In the genomic region with DNA sequence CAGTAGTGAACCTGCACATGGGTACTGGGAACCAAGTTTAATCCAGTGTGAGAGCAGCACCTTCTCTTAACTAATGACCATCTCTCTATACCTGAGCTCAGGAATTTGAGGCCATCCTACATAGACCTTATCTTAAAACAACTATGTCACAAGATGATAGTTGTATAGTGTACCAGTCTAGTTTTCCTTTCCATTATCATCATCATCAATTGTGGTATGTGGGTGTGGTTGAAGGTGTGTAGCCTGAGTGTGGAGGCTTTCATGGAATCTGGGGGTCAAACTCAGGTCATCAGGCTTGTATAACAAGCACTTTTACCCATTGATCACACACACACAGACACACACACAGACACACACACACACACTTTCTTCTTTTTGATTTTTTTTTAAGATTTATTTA, we compare ENCODE assay signal across 26 mouse cellular contexts. TPM values are rescaled to one million over a fixed set of nuclear protein-coding genes. Genes with fewer than 3 reads are reported as not detected.
DNase-seq lines count a peak whose midpoint lies in the region; ATAC-seq and TF ChIP-seq lines count a peak whose summit lies in the region.
"Had no signal": no experiment of that assay in that cellular context is flagged by ENCODE, and none has a peak within 500 bp of the region (broad histone marks: within the 10 kb centered on the region; RNA-seq: fewer than 3 reads in every experiment).

No protein-coding gene starts in this region.

- no peak overlapping the region for H3K27ac ChIP-seq in stomach, embryonic 14.5 days (ENCODE audit: low read length)
- H3K27ac ChIP-seq in stomach, postnatal 0 days (replicated peaks), result no peak overlapping the region
- peak overlapping the region; percentile 71; the same call in 1 of the 2 replicates for H3K27ac ChIP-seq in ES-E14 (ENCODE audit: insufficient read depth, low read depth, low read length, poor library complexity, severe bottlenecking)
- H3K27ac ChIP-seq in intestine, embryonic 15.5 days, result no peak overlapping the region
- no peak overlapping the region for H3K27ac ChIP-seq in stomach, embryonic 16.5 days (ENCODE audit: low read length)
- H3K27ac ChIP-seq: embryonic facial prominence, embryonic 12.5 days; embryonic facial prominence, embryonic 15.5 days; forebrain, embryonic 12.5 days; forebrain, embryonic 15.5 days; heart, embryonic 15.5 days; hindbrain, embryonic 10.5 days; hindbrain, embryonic 13.5 days had no signal

- H3K9ac ChIP-seq in stomach, embryonic 14.5 days (replicated peaks; ENCODE audit: low read depth, low read length), result no peak overlapping the region
- H3K9ac ChIP-seq in stomach, postnatal 0 days (ENCODE audit: low read length), result no peak overlapping the region
- H3K9ac ChIP-seq in ES-E14 (ENCODE audit: insufficient read depth, low read depth, low read length, poor library complexity, severe bottlenecking), result no peak overlapping the region
- no peak overlapping the region for H3K9ac ChIP-seq in intestine, embryonic 15.5 days
- no peak overlapping the region for H3K9ac ChIP-seq in stomach, embryonic 16.5 days (ENCODE audit: low read length)
- H3K9ac ChIP-seq: embryonic facial prominence, embryonic 12.5 days; embryonic facial prominence, embryonic 15.5 days; forebrain, embryonic 12.5 days; forebrain, embryonic 15.5 days; heart, embryonic 12.5 days; heart, embryonic 15.5 days; hindbrain, embryonic 13.5 days had no signal

- TF ChIP-seq EP300 in stomach, postnatal 0 days (optimal IDR thresholded peaks at IDR 0.05), result no peak

- no peaks in the 10 kb centered on the region for H3K27me3 ChIP-seq in stomach, embryonic 14.5 days (ENCODE audit: control insufficient read depth, insufficient read depth, low read length)
- H3K27me3 ChIP-seq in stomach, postnatal 0 days (ENCODE audit: control insufficient read depth, insufficient read depth, low read length), result no peaks in the 10 kb centered on the region
- no peaks in the 10 kb centered on the region for H3K27me3 ChIP-seq in intestine, embryonic 15.5 days (replicated peaks)
- no peaks in the 10 kb centered on the region for H3K27me3 ChIP-seq in stomach, embryonic 16.5 days (ENCODE audit: control insufficient read depth, insufficient read depth, low read length)
- H3K27me3 ChIP-seq: embryonic facial prominence, embryonic 12.5 days; embryonic facial prominence, embryonic 15.5 days; forebrain, embryonic 12.5 days; forebrain, embryonic 15.5 days; heart, embryonic 15.5 days; hindbrain, embryonic 13.5 days had no signal

- 0 out of 2 replicates have a peak, but pooled peaks cover 3% of the 10 kb centered on the region for H3K4me1 ChIP-seq in stomach, embryonic 14.5 days (ENCODE audit: control insufficient read depth, insufficient read depth, low read length)
- no peaks in the 10 kb centered on the region for H3K4me1 ChIP-seq in stomach, postnatal 0 days (replicated peaks; ENCODE audit: control insufficient read depth, insufficient read depth)
- peaks cover 5 to 8% of the 10 kb centered on the region in 2 experiments for H3K4me1 ChIP-seq in ES-E14 (ENCODE audit: control insufficient read depth in 2 of 2, insufficient read depth in 2 of 2, low read length in 2 of 2, poor library complexity in 1 of 2)
- H3K4me1 ChIP-seq in intestine, embryonic 15.5 days (replicated peaks), result no peaks in the 10 kb centered on the region
- H3K4me1 ChIP-seq in stomach, embryonic 16.5 days (ENCODE audit: control insufficient read depth, insufficient read depth, low read length), result no peaks in the 10 kb centered on the region
- H3K4me1 ChIP-seq: embryonic facial prominence, embryonic 12.5 days; embryonic facial prominence, embryonic 15.5 days; forebrain, embryonic 12.5 days; forebrain, embryonic 15.5 days; heart, embryonic 15.5 days; hindbrain, embryonic 10.5 days; hindbrain, embryonic 13.5 days had no signal

- intact Hi-C loops in gastrocnemius, postnatal 14 days (cut with DNase I; ENCODE audit: low total_unique reads), result no loop called here

- peak; percentile 42; the same call in 1 of the 2 replicates for ATAC-seq in stomach, embryonic 14.5 days (ENCODE audit: insufficient number of reproducible peaks, insufficient read depth, low FRiP score, low read depth)
- no peak for ATAC-seq in stomach, postnatal 0 days (ENCODE audit: low FRiP score, low TSS enrichment)
- peak; percentile 69 for ATAC-seq in intestine, embryonic 15.5 days
- peak; percentile 29; the same call in 1 of the 2 replicates for ATAC-seq in stomach, embryonic 16.5 days (ENCODE audit: insufficient read depth, low FRiP score)
- no peak for ATAC-seq in inflammation-experienced regulatory T-cells, adult 6 months
- ATAC-seq: CD4-positive, CD25-positive, alpha-beta regulatory T cell, adult 4 months; forebrain, embryonic 15.5 days; hindbrain, embryonic 16.5 days had no signal

- in situ Hi-C loops in ES-E14 (cut with MboI; ENCODE audit: low sequenced_read_pairs in 2 of 2, unreplicated experiment in 2 of 2), result no loop called here

- DNase-seq in stomach, postnatal 0 days (ENCODE audit: low spot score), result no peak
- DNase-seq in ES-E14 (ENCODE audit: low read depth, low spot score), result no peak
- DNase-seq in testis, postnatal 14 days (ENCODE audit: low spot score), result no peak
- DNase-seq in gastrocnemius, postnatal 14 days, result no peak
- DNase-seq: adrenal gland, postnatal 10 days; adrenal gland, postnatal 36 days; cerebellum, adult 18-20 months; cerebellum, adult 9-10 months; cerebellum, postnatal 14 days; gastrocnemius, postnatal 36 days; heart, postnatal 10 days; heart, postnatal 36 days had no signal

- H3K36me3 ChIP-seq in stomach, embryonic 14.5 days (ENCODE audit: control insufficient read depth, insufficient read depth, low read length), result no peaks in the 10 kb centered on the region
- H3K36me3 ChIP-seq in stomach, postnatal 0 days (ENCODE audit: control insufficient read depth, insufficient read depth, low read length), result no peaks in the 10 kb centered on the region
- H3K36me3 ChIP-seq in ES-E14 (ENCODE audit: control insufficient read depth, insufficient read depth, low read length, poor library complexity, severe bottlenecking), result no peaks in the 10 kb centered on the region
- H3K36me3 ChIP-seq in intestine, embryonic 15.5 days, result no peaks in the 10 kb centered on the region
- no peaks in the 10 kb centered on the region for H3K36me3 ChIP-seq in stomach, embryonic 16.5 days (ENCODE audit: control insufficient read depth, insufficient read depth, low read length)
- H3K36me3 ChIP-seq: embryonic facial prominence, embryonic 12.5 days; embryonic facial prominence, embryonic 15.5 days; forebrain, embryonic 12.5 days; forebrain, embryonic 15.5 days; heart, embryonic 12.5 days; heart, embryonic 15.5 days; hindbrain, embryonic 10.5 days; hindbrain, embryonic 13.5 days had no signal

- no peak overlapping the region for H3K4me3 ChIP-seq in stomach, embryonic 14.5 days (ENCODE audit: low read depth, low read length)
- H3K4me3 ChIP-seq in stomach, postnatal 0 days (ENCODE audit: low read depth, low read length), result no peak overlapping the region
- no peak overlapping the region for H3K4me3 ChIP-seq in ES-E14 (ENCODE audit: insufficient read depth in 1 of 2, low read depth in 1 of 2, low read length in 2 of 2, poor library complexity in 1 of 2, severe bottlenecking in 1 of 2)
- H3K4me3 ChIP-seq in intestine, embryonic 15.5 days (replicated peaks), result no peak overlapping the region
- no peak overlapping the region for H3K4me3 ChIP-seq in stomach, embryonic 16.5 days (replicated peaks; ENCODE audit: low read length)
- H3K4me3 ChIP-seq: embryonic facial prominence, embryonic 12.5 days; embryonic facial prominence, embryonic 15.5 days; forebrain, embryonic 12.5 days; forebrain, embryonic 15.5 days; heart, embryonic 12.5 days; heart, embryonic 15.5 days; hindbrain, embryonic 10.5 days; hindbrain, embryonic 13.5 days had no signal

- no peaks in the 10 kb centered on the region for H3K9me3 ChIP-seq in stomach, embryonic 14.5 days (ENCODE audit: control insufficient read depth, low read depth, low read length)
- H3K9me3 ChIP-seq in stomach, postnatal 0 days (ENCODE audit: control insufficient read depth, low read length), result no peaks in the 10 kb centered on the region
- no peaks in the 10 kb centered on the region for H3K9me3 ChIP-seq in ES-E14 (ENCODE audit: control insufficient read depth, insufficient read depth, low read depth, low read length)
- no peaks in the 10 kb centered on the region for H3K9me3 ChIP-seq in intestine, embryonic 15.5 days
- no peaks in the 10 kb centered on the region for H3K9me3 ChIP-seq in stomach, embryonic 16.5 days (replicated peaks; ENCODE audit: control insufficient read depth, low read length)
- H3K9me3 ChIP-seq: embryonic facial prominence, embryonic 12.5 days; embryonic facial prominence, embryonic 15.5 days; forebrain, embryonic 12.5 days; forebrain, embryonic 15.5 days; heart, embryonic 12.5 days; heart, embryonic 15.5 days; hindbrain, embryonic 10.5 days; hindbrain, embryonic 13.5 days had no signal

- no peak for TF ChIP-seq CTCF in stomach, postnatal 0 days (IDR thresholded peaks at IDR 0.05; ENCODE audit: low read depth)

- no peak overlapping the region for H3K4me2 ChIP-seq in stomach, embryonic 14.5 days (replicated peaks; ENCODE audit: low read depth, low read length)
- H3K4me2 ChIP-seq in stomach, postnatal 0 days (replicated peaks; ENCODE audit: low read depth), result no peak overlapping the region
- no peak overlapping the region for H3K4me2 ChIP-seq in intestine, embryonic 15.5 days (replicated peaks)
- no peak overlapping the region for H3K4me2 ChIP-seq in stomach, embryonic 16.5 days (ENCODE audit: low read depth, low read length)
- H3K4me2 ChIP-seq: embryonic facial prominence, embryonic 12.5 days; embryonic facial prominence, embryonic 15.5 days; forebrain, embryonic 12.5 days; forebrain, embryonic 15.5 days; heart, embryonic 12.5 days; heart, embryonic 15.5 days; hindbrain, embryonic 13.5 days had no signal

RNA-seq across cellular contexts. Expression of gene Camk1, which starts 6.8 kb away (rescaled TPM):
- 102 and 107 TPM in 2 replicates for polyA plus RNA-seq in stomach, embryonic 14.5 days (2014; fragmentation: Nextera tagmentation; extraction: Ambion mirVana)
- polyA plus RNA-seq in stomach, postnatal 0 days (2015; fragmentation: Nextera tagmentation; extraction: Ambion mirVana), result 52.7 and 52.9 TPM in 2 replicates
- 8.5 and 9.4 TPM in 2 replicates for total RNA-seq in ES-E14 (2012; rRNA removed)
- polyA plus RNA-seq in intestine, embryonic 15.5 days (2015; fragmentation: Nextera tagmentation; extraction: Ambion mirVana), result 75.2 and 75.4 TPM in 2 replicates
- 82.5 and 87.8 TPM in 2 replicates for polyA plus RNA-seq in stomach, embryonic 16.5 days (2015; fragmentation: Nextera tagmentation; extraction: Ambion mirVana)
- total RNA-seq in gastrocnemius, postnatal 14 days (2021), result 10 to 100 TPM; 28.7 to 31.9 TPM
- 1 to 10 TPM; 1.3 to 2.6 (median 2.2) TPM for polyA plus RNA-seq in inflammation-experienced regulatory T-cells, adult 6 months (2017; shearing (Covaris generic))

RNA-seq across cellular contexts. Expression of gene Ogg1, which starts 23.8 kb away (rescaled TPM):
- 14.7 and 18.0 TPM in 2 replicates for polyA plus RNA-seq in stomach, embryonic 14.5 days (2014; fragmentation: Nextera tagmentation; extraction: Ambion mirVana)
- 6.8 and 7.8 TPM in 2 replicates for polyA plus RNA-seq in stomach, postnatal 0 days (2015; fragmentation: Nextera tagmentation; extraction: Ambion mirVana)
- 11.9 and 13.0 TPM in 2 replicates for total RNA-seq in ES-E14 (2012; rRNA removed)
- polyA plus RNA-seq in intestine, embryonic 15.5 days (2015; fragmentation: Nextera tagmentation; extraction: Ambion mirVana), result 11.3 and 13.3 TPM in 2 replicates
- 12.0 and 12.6 TPM in 2 replicates for polyA plus RNA-seq in stomach, embryonic 16.5 days (2015; fragmentation: Nextera tagmentation; extraction: Ambion mirVana)
- total RNA-seq in gastrocnemius, postnatal 14 days (2021), result 1 to 10 TPM; 5.1 to 6.8 TPM
- polyA plus RNA-seq in inflammation-experienced regulatory T-cells, adult 6 months (2017; shearing (Covaris generic)), result 10 to 100 TPM; 12.7 to 23.8 (median 20.9) TPM

RNA-seq across cellular contexts. Expression of gene Tada3, which starts 27.1 kb away (rescaled TPM):
- 52.6 and 54.8 TPM in 2 replicates for polyA plus RNA-seq in stomach, embryonic 14.5 days (2014; fragmentation: Nextera tagmentation; extraction: Ambion mirVana)
- polyA plus RNA-seq in stomach, postnatal 0 days (2015; fragmentation: Nextera tagmentation; extraction: Ambion mirVana), result 21.3 and 23.8 TPM in 2 replicates
- total RNA-seq in ES-E14 (2012; rRNA removed), result 31.7 and 35.3 TPM in 2 replicates
- 41.3 and 44.0 TPM in 2 replicates for polyA plus RNA-seq in intestine, embryonic 15.5 days (2015; fragmentation: Nextera tagmentation; extraction: Ambion mirVana)
- polyA plus RNA-seq in stomach, embryonic 16.5 days (2015; fragmentation: Nextera tagmentation; extraction: Ambion mirVana), result 39.6 and 44.9 TPM in 2 replicates
- total RNA-seq in gastrocnemius, postnatal 14 days (2021), result 10 to 100 TPM; 14.4 to 15.8 TPM
- 10 to 100 TPM; 27.5 to 44.5 (median 43.3) TPM for polyA plus RNA-seq in inflammation-experienced regulatory T-cells, adult 6 months (2017; shearing (Covaris generic))

RNA-seq across cellular contexts. Expression of gene Arpc4, which starts 27.4 kb away (rescaled TPM):
- polyA plus RNA-seq in stomach, embryonic 14.5 days (2014; fragmentation: Nextera tagmentation; extraction: Ambion mirVana), result 222 and 230 TPM in 2 replicates
- 314 and 317 TPM in 2 replicates for polyA plus RNA-seq in stomach, postnatal 0 days (2015; fragmentation: Nextera tagmentation; extraction: Ambion mirVana)
- 217 and 227 TPM in 2 replicates for total RNA-seq in ES-E14 (2012; rRNA removed)
- polyA plus RNA-seq in intestine, embryonic 15.5 days (2015; fragmentation: Nextera tagmentation; extraction: Ambion mirVana), result 414 and 427 TPM in 2 replicates
- 377 and 396 TPM in 2 replicates for polyA plus RNA-seq in stomach, embryonic 16.5 days (2015; fragmentation: Nextera tagmentation; extraction: Ambion mirVana)
- 10 to 100 TPM; 66.6 to 66.9 TPM for total RNA-seq in gastrocnemius, postnatal 14 days (2021)
- polyA plus RNA-seq in inflammation-experienced regulatory T-cells, adult 6 months (2017; shearing (Covaris generic)), result 100 to 1,000 TPM; 516 to 980 (median 581) TPM

RNA-seq across cellular contexts. Expression of gene Ttll3, which starts 38.5 kb away (rescaled TPM):
- 2.6 and 2.7 TPM in 2 replicates for polyA plus RNA-seq in stomach, embryonic 14.5 days (2014; fragmentation: Nextera tagmentation; extraction: Ambion mirVana)
- polyA plus RNA-seq in stomach, postnatal 0 days (2015; fragmentation: Nextera tagmentation; extraction: Ambion mirVana), result 1.2 TPM in 2 replicates
- 5.3 and 6.9 TPM in 2 replicates for total RNA-seq in ES-E14 (2012; rRNA removed)
- polyA plus RNA-seq in intestine, embryonic 15.5 days (2015; fragmentation: Nextera tagmentation; extraction: Ambion mirVana), result 3.7 and 4.1 TPM in 2 replicates
- 4.0 and 4.6 TPM in 2 replicates for polyA plus RNA-seq in stomach, embryonic 16.5 days (2015; fragmentation: Nextera tagmentation; extraction: Ambion mirVana)
- total RNA-seq in gastrocnemius, postnatal 14 days (2021), result 1 to 10 TPM; 1.3 TPM
- polyA plus RNA-seq in inflammation-experienced regulatory T-cells, adult 6 months (2017; shearing (Covaris generic)), result 10 to 100 TPM in 2 of 3 experiments, 1 to 10 TPM in 1; 6.6 to 18.5 (median 16.4) TPM

Comparison
In these comparisons a context has a peak if more than half of its experiments do, and no peak if none do; other contexts are left out.
1. ATAC-seq: peak in stomach, embryonic 14.5 days (single experiment), intestine, embryonic 15.5 days (single experiment) and stomach, embryonic 16.5 days (single experiment); none in stomach, postnatal 0 days (single experiment) and inflammation-experienced regulatory T-cells, adult 6 months (single experiment).
2. RNA of gene Camk1, which starts 6.8 kb away (polyA plus RNA-seq): 102 to 107 TPM in stomach, embryonic 14.5 days, 82.5 to 87.8 TPM in stomach, embryonic 16.5 days, 75.2 to 75.4 TPM in intestine, embryonic 15.5 days and 52.7 to 52.9 TPM in stomach, postnatal 0 days; 1.3 to 2.6 TPM in inflammation-experienced regulatory T-cells, adult 6 months; every median in the first group is over 10 times any median in the second.